Mouse (Mus musculus) c-Kit-positive CD71-positive TER-119-positive erythroid progenitor cells, embryonic 14.5 days (primary cell): ENCODE data around the gene Tbl1xr1.

Experiments used
- DNase-seq: peaks from one replicate; pipeline ENCODE4 v3.0.0-alpha.2; 2013; ENCODE audit warnings: low spot score

Gene Tbl1xr1

DNA sequence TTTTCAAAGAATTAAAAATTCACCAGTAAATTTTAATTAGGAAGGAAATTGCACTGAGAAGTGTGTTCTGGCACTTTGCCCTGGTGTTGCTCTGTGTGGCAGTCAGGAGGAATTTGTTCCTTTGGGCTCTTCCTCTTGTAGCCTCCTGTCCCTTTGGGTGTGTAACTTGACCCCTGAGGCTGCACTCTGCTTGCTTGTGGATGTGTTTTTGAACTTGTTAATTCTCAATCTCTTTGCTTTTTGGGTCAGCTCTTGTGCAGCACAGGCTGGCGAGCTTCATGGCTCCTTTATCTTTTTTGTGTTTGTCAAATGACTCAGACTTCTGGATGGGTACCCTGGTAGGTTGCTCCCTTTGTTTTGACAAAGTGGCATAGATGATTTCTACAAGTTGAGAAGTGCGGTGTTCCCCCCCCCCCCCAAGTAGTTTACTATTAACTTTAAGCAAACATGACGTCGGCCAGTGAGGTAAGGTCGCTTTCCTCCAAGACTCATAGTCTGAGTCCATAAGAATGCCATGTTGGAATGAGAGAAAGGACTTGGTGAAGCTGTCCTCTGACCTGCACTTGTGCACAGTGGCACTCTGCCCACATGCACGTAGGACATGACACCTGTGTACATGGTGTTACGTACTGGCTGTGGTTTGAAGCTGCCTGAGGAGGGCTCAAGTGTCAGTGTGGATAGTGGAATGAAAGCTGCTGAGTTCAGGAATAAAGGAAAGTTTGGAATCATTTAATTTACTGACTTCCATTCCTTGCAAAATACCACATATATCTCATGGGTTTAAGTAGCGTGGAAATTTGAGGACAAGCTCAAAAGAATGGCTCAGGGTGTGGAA, 14.2 kb downstream of the Tbl1xr1 start:
- no peak for DNase-seq

DNA sequence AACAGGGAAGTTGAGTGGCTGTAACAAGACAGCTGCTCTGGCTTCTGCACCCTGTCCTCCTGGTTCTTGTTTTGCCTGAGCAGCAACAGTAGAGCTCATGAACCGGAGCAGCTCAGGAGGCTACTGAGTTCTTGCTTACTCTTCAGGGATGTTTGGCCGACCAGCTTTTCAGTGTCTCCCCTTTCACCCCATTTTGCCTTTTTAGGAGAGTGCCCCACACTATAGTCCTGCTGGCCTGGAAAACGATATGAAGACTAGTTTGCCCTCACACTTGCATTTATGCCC, 14.8 kb downstream of the Tbl1xr1 start:
- no peak for DNase-seq

DNA sequence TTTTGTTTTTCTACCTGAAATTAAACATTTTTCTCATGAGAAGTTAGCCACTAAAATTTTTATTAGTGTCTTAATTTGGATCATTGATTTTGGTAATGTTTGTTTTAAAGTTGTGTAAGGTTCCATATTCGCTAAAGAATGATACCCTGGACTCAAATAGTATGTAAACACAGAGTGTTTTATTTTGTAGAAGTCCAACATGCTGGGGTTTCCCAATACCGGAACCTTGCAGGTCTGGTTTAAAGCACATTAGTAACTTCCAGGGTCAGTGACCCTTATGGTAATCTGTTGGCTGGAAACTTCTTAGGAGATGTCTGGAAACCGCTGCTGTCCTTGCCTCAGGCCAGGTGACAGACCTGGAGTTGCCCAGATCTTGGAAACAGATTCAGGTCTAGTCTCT, 15.2 kb downstream of the Tbl1xr1 start:
- no peak for DNase-seq

DNA sequence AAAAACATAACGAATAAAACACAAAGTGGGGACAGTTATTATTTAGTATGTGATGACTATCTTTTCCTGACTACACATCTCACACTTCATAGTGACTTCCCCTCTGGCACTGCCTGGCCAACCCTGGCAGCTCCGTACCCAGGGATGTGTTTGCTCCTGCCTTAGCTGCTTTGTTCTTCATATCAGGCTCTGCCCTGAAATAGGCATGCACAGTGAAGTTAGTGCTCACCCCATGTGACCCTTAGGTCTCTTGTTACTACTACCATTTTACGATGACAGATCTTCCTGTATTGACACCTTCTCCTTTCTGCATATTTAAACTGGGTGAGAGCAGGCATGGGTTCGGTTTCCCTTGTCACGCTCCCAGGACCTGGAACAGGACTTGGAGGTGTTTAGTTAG, 16.3 kb downstream of the Tbl1xr1 start:
- DNase-seq: no peak

DNA sequence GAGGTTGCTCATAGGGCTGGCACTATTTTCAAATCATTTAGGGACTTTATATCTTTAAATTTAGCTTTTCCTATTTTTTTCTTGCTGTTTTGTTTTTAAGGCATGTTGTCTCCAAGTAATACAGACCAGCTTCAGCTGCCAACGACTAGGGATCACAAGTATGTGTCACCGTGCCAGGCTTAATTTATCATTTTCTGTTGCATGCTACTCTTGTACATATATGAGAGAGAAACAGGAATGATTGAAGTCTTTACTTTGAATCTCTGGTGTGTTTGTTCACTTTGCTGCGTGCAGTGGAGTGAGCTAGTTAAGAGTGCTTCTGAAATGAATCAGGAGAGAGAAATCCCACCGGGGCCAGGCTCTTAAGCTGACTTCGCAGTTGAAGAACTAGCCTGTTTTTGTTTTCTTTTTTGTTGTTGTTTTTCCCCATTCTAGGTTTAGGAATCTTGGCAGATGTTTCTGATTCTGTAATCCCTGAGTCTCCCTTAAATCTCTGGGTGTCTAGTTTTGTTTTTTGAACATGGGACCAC, 27.6 kb downstream of the Tbl1xr1 start:
- no peak for DNase-seq

DNA sequence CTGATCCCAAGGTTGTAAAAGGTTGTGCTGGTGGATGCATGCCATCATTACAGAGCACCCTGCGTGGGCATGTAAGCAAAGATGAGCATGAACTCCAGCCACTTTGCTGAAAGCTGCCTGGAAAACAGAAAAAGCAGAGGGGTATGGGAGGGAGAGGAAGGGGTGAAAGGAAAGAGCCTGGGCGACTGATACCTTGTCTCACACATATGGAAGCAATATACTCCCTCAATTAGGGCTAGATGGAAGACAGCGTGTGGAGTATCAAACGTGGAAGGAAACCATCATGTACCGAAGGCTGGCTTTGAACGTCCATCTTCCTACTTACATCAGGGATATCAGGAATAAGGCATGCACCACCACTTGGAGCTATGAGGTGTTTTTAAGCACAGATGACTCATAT, 29.0 kb downstream of the Tbl1xr1 start:
- no peak for DNase-seq

DNA sequence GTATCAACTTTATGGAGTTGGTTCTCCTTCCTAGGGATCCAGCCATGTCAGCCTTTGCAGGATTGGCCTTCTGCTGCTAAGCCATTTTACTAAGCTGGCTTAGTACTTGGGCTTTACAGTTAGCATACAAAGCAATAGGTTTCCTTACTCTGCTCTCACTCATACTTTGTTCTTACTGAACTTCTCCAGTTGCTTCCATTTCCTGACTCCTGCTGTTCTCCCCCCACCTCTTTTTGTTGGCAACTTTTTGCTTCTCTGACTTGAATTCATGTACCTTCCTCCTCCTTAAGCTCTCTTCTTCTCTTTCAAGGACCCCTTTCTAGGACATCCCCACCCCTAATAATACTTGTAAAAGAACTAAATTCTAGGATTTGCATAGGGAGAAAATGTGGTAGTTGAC, 31.6 kb downstream of the Tbl1xr1 start:
- DNase-seq: no peak

DNA sequence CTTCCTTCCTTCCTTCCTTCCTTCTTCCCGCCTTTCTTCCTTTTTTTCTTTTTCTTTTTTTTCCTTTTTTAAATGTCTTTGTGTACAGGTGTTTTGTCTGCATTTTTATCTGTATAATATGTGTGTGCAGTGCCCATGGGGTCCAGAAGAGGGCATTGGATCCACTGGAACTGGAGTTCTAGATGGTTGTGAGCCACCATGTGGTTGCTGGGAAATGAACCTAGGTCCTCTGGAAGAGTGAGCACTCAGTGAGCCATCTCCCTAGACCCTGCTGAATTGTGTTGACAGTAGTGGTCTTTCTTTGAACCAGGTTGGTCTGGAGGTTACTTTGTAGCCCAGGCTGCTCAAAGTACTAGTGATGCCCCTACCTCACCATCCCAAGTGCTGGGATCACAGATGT, 33.2 kb downstream of the Tbl1xr1 start:
- no peak for DNase-seq

DNA sequence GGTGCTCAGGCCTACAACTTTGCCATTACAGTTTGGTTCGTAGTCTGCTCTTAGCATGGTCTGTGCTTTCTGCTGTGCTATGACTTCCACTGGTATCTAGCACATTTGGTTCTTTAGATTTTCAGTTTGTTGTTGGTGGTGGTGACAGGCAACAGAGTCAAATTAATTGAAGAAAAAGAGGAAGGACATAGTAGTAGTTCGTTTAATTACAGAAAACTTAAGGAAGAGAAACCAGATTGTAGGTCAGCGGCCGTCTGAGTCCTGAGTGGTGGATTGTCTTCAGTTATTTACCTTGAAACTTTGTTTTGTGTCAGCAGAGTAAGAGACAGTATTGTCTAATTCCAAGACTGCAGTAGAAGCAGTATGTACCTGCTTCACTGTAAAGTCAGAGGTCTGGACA, 37.3 kb downstream of the Tbl1xr1 start:
- no peak for DNase-seq

DNA sequence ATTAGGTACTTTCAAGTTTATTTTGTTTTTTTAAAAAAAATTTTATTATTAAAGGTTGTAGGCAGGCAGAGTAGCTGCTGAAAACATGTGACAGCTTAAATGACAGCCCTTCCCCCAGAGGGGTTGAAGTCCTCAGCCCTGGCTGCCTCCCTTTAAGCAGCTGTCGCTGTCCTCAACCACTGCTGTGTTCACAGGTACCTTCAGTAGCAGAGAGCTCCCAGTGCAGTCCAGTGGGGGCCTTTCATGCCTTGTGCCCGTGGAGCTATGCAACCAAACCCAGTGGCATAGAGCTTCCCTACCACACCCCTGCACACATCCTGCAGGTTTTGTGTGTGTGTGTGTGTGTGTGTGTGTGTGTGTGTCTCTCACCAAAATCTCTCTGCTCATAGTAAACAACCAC, 38.8 kb downstream of the Tbl1xr1 start:
- no peak for DNase-seq

DNA sequence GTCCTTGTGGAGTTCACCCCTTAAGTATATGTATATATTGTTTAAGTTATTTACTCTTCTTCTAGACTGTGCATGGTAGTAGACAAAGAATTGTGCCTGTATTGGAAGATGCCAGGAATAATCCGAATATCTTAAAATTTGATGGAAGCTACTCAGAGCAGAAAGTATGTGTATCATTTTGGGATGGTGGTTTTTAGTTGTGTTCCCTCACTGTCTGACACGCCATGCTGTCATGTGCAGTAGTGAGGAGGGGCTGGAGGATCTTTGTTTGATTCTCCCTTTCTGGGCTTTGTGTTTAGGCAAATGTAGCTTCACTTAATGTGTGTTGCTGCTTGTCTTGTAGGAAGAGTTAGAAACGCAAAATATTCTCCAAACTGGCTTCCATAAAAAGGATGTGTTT, 39.2 kb downstream of the Tbl1xr1 start:
- DNase-seq: no peak

DNA sequence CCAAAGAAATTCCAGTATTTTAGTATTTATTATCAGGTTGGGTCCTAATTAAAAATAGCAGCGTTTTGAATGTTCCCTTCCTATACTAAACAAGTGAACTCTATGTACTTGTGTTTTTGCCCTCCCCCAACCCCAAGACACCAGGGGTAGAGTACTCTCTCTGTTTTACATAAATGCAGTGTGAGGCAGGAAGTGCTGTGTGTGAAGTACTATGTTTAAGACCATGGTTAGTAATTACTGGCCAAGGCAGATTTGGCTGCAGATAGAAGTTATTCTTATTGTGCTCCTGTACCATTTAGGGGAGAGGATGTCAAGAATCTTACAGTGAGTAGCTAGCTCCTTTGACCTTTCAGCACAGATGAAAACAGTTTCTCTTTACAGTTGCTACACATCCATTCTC, 39.7 kb downstream of the Tbl1xr1 start:
- DNase-seq: no peak

DNA sequence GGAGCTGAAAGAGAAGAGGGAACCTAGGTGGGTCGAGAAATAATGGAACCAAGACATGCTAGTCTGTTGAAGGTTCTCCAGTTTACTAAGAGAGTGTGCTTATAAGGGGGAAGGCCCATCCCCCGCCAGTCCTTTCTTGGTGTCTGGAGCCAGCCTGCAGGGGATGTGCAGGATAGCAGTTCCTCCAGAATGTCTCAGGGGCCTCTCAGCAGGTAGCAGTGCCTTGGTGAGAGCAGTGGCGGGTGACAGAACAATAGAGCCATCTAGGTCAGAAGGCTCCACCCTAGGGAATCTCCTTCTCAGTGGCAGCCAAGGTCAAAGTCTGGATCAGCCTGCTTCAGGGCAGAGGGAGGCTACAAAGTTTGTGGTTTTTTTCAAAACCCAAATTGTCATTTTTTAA, 45.3 kb downstream of the Tbl1xr1 start:
- no peak for DNase-seq

DNA sequence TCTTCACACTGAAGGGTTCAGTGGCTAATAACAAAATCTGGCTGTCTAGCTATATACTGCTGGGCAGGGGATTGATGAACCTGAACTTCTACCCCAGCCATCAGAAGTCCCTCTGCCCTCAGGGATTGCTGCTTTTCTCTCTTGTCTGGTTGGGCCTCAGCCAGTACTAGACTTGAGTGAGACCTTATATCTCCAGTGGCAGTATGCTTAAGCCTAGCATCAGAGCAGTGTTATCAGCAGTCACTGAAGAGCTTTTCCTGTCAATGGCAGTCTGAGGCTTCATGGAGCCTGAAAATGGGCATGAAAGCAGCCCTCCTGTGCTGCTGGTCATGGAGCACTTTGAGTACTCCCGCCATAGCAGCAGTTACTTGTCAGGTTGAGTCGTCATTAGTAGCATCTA, 46.7 kb downstream of the Tbl1xr1 start:
- no peak for DNase-seq

DNA sequence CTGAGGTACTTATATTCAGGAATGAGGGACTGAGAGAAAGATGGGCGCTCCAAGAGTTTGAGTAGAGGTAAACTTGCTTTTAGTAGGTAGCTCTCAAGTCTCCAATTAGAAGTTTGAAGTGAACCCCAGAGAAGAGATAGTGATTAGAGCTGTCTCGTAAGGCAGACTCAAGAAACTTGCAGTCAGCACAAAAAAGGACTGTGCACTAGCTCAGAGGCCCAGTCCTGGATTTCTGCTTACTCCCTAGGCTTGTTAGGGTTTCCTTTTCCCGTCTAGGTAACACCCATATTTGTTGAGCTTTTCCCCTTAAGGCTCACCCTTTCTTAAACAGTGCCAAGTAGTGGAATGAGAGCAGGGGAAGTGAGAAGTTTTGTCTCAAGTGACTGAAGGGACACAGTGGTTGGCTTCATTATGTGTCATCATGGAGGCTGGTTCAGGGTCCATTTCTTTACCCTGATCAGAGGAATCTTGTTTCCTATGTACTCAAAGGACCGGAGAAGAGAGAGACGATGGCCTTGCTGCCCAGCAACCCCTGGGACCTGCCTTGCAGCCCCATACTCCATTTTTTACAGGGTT, 49.9 kb downstream of the Tbl1xr1 start:
- DNase-seq: no peak

DNA sequence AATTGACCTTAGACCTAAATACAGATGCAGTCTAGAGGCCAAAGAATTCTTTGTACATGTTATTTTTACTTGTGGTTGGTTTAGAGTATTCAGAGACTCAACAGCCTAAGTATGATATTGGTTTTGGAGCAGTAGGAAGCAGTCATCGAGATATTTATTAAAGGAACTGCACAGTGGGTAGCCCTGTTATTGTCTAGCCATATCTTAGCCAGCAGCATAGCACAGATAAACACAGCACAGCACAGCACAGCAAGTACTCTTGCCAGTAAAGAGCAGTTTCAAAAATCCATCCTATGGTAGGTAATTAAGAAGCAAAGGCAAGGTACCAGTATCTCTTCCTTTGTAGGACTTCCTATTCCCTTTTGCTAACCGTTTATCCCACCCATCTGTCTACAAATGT, 54.8 kb downstream of the Tbl1xr1 start:
- DNase-seq: no peak

DNA sequence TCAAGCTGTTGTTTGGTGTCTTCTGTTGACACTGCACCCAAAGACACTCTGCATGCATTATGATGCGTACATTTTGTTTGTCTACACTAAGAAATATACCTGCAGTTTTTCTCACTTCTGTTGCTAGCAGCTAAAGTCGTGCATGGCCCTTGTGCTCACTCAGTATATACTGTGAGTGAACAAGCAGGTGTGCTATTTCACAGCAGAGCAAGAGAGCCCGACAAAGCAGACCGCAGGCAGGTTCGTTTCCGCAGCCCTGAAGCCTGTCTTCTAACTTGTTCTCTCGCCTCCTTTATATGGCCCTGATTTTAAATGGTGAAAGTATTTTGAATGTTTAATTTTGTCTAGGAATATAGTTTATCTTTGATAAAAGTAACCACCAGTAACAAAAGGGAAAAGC, 57.2 kb downstream of the Tbl1xr1 start:
- no peak for DNase-seq

DNA sequence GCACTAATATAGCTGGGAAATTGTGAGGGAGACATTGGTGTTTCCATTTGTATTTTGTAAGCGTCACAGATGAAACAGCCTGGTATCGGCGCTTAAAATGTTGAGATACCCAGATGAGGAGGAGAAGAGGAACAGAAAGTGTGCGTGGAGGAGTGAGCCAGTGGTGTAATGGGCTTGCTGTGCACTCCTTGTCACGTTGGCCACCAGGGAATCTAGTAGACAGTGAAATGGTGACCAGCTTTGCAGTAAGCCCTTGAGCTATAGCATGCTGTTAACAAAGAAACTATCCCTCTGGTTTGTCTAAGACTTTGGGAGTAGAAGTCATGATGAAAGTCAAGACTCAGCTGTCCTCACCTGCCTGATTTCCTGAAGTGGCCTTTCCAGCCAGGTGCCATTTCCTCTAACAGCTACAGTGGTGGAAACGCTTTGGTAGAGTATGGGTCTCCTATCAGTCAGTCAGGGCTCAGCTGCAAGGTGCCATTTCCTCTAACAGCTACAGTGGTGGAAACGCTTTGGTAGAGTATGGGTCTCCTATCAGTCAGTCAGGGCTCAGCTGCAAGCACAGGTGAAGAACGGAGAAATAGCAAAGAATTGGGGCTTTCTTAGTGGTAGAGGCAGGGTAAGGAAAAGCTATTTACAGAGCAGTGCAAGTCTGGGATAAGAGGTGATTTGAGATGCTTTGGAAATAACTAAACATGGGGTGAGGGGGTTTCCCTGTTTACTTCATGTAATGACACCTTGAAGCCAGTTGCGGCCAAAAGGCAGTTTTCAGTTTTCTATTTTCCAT, 61.5 kb downstream of the Tbl1xr1 start:
- no peak for DNase-seq

DNA sequence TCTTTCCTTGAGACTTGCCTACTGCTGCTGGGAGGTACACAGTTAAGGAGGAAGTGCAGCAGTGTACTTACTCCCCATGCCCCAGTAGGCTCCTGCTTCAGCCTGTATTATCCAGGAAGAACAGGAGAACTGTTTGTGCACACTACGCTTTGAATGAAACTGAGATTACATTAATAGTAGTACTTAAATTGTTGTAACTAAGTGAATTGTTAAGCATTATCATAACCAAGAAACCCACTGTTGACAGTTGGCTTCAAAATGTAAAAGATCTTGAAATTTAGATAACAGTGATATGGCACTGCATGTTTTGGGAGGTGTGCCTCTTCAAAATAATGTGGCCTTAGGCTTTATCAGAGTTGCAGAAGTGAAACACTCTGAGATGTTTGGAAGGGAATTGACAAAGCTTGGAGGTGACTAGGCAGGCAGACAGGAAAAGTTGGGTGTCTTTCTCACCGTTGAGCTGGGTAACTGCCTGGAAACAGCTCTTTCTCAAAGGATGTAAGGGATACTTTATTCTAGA, 62.2 kb downstream of the Tbl1xr1 start:
- DNase-seq: no peak

DNA sequence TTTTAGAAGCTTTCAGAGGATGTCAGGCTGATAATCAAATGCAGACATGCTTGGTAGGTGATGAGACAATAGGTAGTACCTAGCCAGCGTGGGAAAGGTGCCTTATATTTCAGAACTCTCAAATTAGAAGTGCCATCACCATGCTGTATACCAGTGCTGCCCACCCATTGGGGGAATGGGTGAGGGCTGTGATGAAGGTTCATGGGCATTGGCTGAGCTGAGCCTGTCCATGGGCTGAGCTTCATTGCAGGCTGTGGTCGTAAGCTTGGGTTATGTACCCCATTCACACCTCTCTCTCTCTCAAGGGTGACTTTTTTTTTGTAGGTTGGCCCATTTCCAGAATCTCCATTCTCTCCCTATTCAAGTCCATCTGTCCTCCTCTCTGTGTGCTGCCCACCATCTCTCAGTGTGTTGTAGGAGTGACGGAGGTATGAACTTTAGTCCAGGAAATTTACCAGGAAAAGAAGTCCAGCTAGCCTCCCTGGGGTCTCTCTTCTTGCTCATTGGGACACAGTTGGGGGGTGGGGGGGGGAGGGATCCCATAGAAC, 63.7 kb downstream of the Tbl1xr1 start:
- DNase-seq: no peak

DNA sequence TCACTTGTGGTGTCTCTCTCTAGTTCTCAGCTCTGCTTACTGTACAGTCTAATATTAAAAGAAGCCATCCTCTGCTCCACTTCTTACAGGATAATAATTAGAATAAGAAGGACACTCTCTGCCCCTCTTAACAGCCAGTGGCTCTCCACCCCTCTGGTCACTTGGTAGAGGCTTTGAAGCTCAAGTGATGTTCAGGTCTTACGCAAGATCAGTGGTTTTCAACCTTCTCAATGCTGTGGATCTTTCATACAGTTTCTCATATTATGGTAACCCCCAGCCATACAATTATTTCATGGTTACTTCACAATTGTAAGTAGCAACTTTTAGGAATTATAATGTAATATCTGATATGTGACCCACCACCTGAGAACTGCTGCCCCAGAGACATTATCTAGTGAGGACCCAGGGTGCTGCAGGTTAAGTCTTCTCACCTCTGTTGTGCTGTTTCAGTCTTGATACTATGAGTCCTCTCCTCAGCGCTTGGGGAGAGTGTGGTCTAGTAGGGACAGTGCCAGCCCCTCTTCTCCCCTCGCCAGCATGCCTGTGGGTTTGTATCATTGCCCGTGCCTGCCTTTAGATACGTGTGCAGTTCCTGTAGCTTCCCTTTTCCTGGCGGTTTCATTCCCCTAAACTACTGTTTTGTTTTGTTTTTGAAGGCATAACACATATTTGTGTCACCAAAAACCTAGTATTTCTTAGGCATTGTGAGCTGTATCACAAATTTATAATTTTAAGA, 65.7 kb downstream of the Tbl1xr1 start:
- DNase-seq: no peak
